Mouse (Mus musculus): ENCODE results near the gene Cnn1.

DNA sequence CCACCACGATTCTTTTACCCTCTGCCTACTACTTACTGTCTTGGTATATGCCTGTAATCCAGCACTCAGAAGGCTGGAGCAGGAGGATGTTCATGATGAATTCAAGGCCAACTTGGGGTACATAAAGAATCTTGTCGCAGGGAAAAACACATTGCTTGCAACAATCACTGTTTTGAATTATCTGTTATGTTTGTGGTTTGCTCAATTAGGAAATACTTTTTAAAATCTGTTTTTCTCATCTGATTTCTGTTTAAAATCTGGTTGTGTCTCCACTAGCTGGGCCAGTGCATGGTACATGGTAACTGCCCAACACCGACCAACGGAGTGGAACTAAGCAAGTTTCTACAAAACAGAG lies 14.4 kb upstream of the Cnn1 start:
- TF ChIP-seq USF1 (IDR thresholded peaks at IDR 0.05; ENCODE audit: low read depth, low read length) (no peak), EP300 (IDR thresholded peaks at IDR 0.05; ENCODE audit: low read length) (no peak), MAX (IDR thresholded peaks at IDR 0.05; ENCODE audit: low read length) (no peak), POLR2A (IDR thresholded peaks at IDR 0.05; ENCODE audit: low read depth, low read length) (no peak), TCF12 (IDR thresholded peaks at IDR 0.05; ENCODE audit: low read depth, low read length) (no peak), USF2 (conservative IDR thresholded peaks at IDR 0.05; ENCODE audit: low read depth, low read length) (no peak), KAT2A (IDR thresholded peaks at IDR 0.05; ENCODE audit: insufficient replicate concordance, low read length) (no peak), CTCF (conservative IDR thresholded peaks at IDR 0.05 in 1 of 2, IDR thresholded peaks at IDR 0.05 in 1 of 2; ENCODE audit: low read depth in 2 of 2, low read length in 2 of 2) (no peak), TBP (conservative IDR thresholded peaks at IDR 0.05; ENCODE audit: low read depth, low read length) (no peak), E2F4 (IDR thresholded peaks at IDR 0.05; ENCODE audit: insufficient replicate concordance, low read depth, low read length) (no peak), SMC3 (IDR thresholded peaks at IDR 0.05; ENCODE audit: low read depth, low read length) (no peak), ZKSCAN1 (IDR thresholded peaks at IDR 0.05; ENCODE audit: borderline replicate concordance, low read depth, low read length) (no peak), MYC (IDR thresholded peaks at IDR 0.05; ENCODE audit: low read depth, low read length) (no peak), BHLHE40 (IDR thresholded peaks at IDR 0.05; ENCODE audit: low read depth, low read length) (no peak)

Data from CH12.LX (cell line).